Mouse (Mus musculus): ENCODE data around the gene Fuz. TPM values are rescaled to one million over a fixed set of nuclear protein-coding genes. Genes with fewer than 3 reads are reported as not detected.

Gene Fuz
- polyA plus RNA-seq, 2 experiments, result 21.7 to 48.7 TPM

GRCm38 (mm10) chr7:44852259-44853027 lies 43.4 kb upstream of the Fuz start:
- H3K4me2 ChIP-seq (replicated peaks; ENCODE audit: low read depth, low read length, severe bottlenecking), result no peak overlapping the region
- no peak overlapping the region for H3K27ac ChIP-seq (replicated peaks; ENCODE audit: low read depth, low read length)
- H3K9ac ChIP-seq (ENCODE audit: low read depth, low read length, severe bottlenecking), result no peak overlapping the region
- 92% methylated on average over 34 of the region's 36 CpGs for WGBS
- TF ChIP-seq POLR2A (IDR thresholded peaks at IDR 0.05; ENCODE audit: borderline replicate concordance, extremely low read depth, insufficient read depth, insufficient read length), result no peak
- no peaks in the 10 kb centered on the region for H3K9me3 ChIP-seq (ENCODE audit: control insufficient read depth, low read length)
- peaks cover 16% of the 10 kb centered on the region for H3K36me3 ChIP-seq (ENCODE audit: control insufficient read depth, insufficient read depth, low read length)
- DNase-seq (ENCODE audit: low spot score), result no peak
- peaks cover 28% of the 10 kb centered on the region for H3K4me1 ChIP-seq (ENCODE audit: control insufficient read depth, insufficient read depth, low read length)
- no peak for ATAC-seq (ENCODE audit: low FRiP score, low read depth)
- no peaks in the 10 kb centered on the region for H3K27me3 ChIP-seq (ENCODE audit: control insufficient read depth, insufficient read depth, low read length)
- H3K4me3 ChIP-seq (replicated peaks; ENCODE audit: low read length), result no peak overlapping the region

DNA sequence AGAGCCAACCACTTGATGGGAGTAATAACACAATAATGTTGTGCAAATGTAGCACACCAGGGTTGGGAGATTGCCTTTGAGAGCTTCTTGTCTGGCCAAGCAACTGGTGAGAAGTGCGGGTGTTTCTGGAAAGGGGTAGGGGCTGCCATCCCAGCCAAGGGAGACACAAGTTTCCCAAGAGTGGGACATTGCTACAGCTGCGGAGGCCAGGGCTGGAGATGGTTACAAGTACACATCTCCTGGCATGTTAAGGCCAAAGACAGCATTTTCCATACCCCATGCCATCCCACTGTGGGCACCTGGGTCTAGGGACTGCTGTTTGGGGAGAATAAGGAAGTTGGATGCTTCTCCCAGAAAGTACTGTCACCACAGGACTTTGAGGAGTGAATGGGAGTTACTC lies 42.8 kb upstream of the Fuz start:
- H3K27ac ChIP-seq (replicated peaks; ENCODE audit: low read depth, low read length), result no peak overlapping the region
- peaks cover 16% of the 10 kb centered on the region for H3K36me3 ChIP-seq (ENCODE audit: control insufficient read depth, insufficient read depth, low read length)
- no peak overlapping the region for H3K4me2 ChIP-seq (replicated peaks; ENCODE audit: low read depth, low read length, severe bottlenecking)
- no peaks in the 10 kb centered on the region for H3K27me3 ChIP-seq (ENCODE audit: control insufficient read depth, insufficient read depth, low read length)
- DNase-seq (ENCODE audit: low spot score), result no peak
- H3K4me3 ChIP-seq (replicated peaks; ENCODE audit: low read length), result no peak overlapping the region
- H3K4me1 ChIP-seq (ENCODE audit: control insufficient read depth, insufficient read depth, low read length), result peaks cover 27% of the 10 kb centered on the region
- no peak overlapping the region for H3K9ac ChIP-seq (ENCODE audit: low read depth, low read length, severe bottlenecking)
- TF ChIP-seq POLR2A (IDR thresholded peaks at IDR 0.05; ENCODE audit: borderline replicate concordance, extremely low read depth, insufficient read depth, insufficient read length), result no peak
- H3K9me3 ChIP-seq (ENCODE audit: control insufficient read depth, low read length), result no peaks in the 10 kb centered on the region
- ATAC-seq (ENCODE audit: low FRiP score, low read depth), result no peak
- 95% methylated on average over 2 of the region's 2 CpGs for WGBS

- Histone ChIP-seq H3K4me1 (ENCODE audit: control insufficient read depth, insufficient read depth, low read length) (peaks cover 27% of the 10 kb centered on the region), H3K4me2 (replicated peaks; ENCODE audit: low read depth, low read length, severe bottlenecking) (peak overlapping the region; percentile 95), H3K27me3 (ENCODE audit: control insufficient read depth, insufficient read depth, low read length) (no peaks in the 10 kb centered on the region), H3K27ac (replicated peaks; ENCODE audit: low read depth, low read length) (peak overlapping the region; percentile 84), H3K4me3 (replicated peaks; ENCODE audit: low read length) (peak overlapping the region; percentile 51), H3K36me3 (ENCODE audit: control insufficient read depth, insufficient read depth, low read length) (peaks cover 16% of the 10 kb centered on the region), H3K9me3 (ENCODE audit: control insufficient read depth, low read length) (no peaks in the 10 kb centered on the region), H3K9ac (ENCODE audit: low read depth, low read length, severe bottlenecking) (peak overlapping the region; percentile 54)
- TF ChIP-seq POLR2A (IDR thresholded peaks at IDR 0.05; ENCODE audit: borderline replicate concordance, extremely low read depth, insufficient read depth, insufficient read length), result no peak
- WGBS, result 31% methylated on average over 26 of the region's 26 CpGs
- no peak for ATAC-seq (ENCODE audit: low FRiP score, low read depth)
- no peak for DNase-seq (ENCODE audit: low spot score)
Measured at GRCm38 (mm10) chr7:44853596-44854355, 42.1 kb upstream of the Fuz start.

DNA sequence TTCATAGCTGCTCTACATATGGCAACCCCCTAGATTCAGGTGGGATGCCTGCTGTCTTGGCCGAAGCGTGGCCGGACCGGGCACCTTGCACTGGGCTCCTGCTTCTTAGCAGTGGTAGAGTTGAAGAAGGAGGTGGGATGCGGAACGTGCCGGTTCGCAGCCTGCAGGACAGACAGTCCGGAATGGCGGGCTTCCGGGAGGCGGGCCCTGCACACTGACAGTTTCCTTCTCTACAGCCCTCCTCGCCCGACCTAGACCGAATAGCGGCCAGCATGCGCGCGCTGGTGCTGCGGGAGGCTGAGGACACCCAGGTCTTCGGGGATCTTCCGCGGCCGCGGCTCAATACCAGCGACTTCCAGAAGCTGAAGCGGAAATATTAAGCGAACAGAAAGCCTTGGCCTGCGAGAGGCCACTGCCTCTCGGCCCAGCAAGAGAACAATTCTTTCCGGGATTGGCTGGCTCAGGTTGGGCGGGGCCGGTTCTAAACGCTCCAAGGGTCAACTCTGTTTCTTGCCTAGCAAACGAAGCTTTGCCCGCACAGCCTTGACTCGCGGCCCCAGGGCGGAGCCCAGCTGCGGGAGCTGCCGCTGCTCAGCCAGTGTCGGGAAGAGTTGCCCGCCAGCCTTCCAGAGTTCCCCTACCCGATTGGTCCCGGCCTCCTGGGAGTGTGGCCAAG lies 41.4 kb upstream of the Fuz start:
- peak overlapping the region; percentile 51 for H3K4me3 ChIP-seq (replicated peaks; ENCODE audit: low read length)
- H3K4me2 ChIP-seq (replicated peaks; ENCODE audit: low read depth, low read length, severe bottlenecking), result peak overlapping the region; percentile 95
- peak; percentile 17; the same call in 1 of the 2 replicates for ATAC-seq (ENCODE audit: low FRiP score, low read depth)
- H3K27me3 ChIP-seq (ENCODE audit: control insufficient read depth, insufficient read depth, low read length), result no peaks in the 10 kb centered on the region
- H3K9me3 ChIP-seq (ENCODE audit: control insufficient read depth, low read length), result no peaks in the 10 kb centered on the region
- peak overlapping the region; percentile 54 for H3K9ac ChIP-seq (ENCODE audit: low read depth, low read length, severe bottlenecking)
- H3K4me1 ChIP-seq (ENCODE audit: control insufficient read depth, insufficient read depth, low read length), result peaks cover 27% of the 10 kb centered on the region
- 2% methylated on average over 45 of the region's 45 CpGs for WGBS
- peaks cover 16% of the 10 kb centered on the region for H3K36me3 ChIP-seq (ENCODE audit: control insufficient read depth, insufficient read depth, low read length)
- peak overlapping the region; percentile 84 for H3K27ac ChIP-seq (replicated peaks; ENCODE audit: low read depth, low read length)
- peak; percentile 76 for DNase-seq (ENCODE audit: low spot score)
- TF ChIP-seq POLR2A (IDR thresholded peaks at IDR 0.05; ENCODE audit: borderline replicate concordance, extremely low read depth, insufficient read depth, insufficient read length), result peak; percentile 53; the same call in 1 of the 2 replicates

- Histone ChIP-seq H3K9ac (ENCODE audit: low read depth, low read length, severe bottlenecking) (peak overlapping the region; percentile 54), H3K36me3 (ENCODE audit: control insufficient read depth, insufficient read depth, low read length) (peaks cover 16% of the 10 kb centered on the region), H3K27ac (replicated peaks; ENCODE audit: low read depth, low read length) (peak overlapping the region; percentile 84), H3K4me1 (ENCODE audit: control insufficient read depth, insufficient read depth, low read length) (peaks cover 27% of the 10 kb centered on the region), H3K9me3 (ENCODE audit: control insufficient read depth, low read length) (no peaks in the 10 kb centered on the region), H3K4me3 (replicated peaks; ENCODE audit: low read length) (peak overlapping the region; percentile 51), H3K4me2 (replicated peaks; ENCODE audit: low read depth, low read length, severe bottlenecking) (peak overlapping the region; percentile 95), H3K27me3 (ENCODE audit: control insufficient read depth, insufficient read depth, low read length) (no peaks in the 10 kb centered on the region)
- no peak for TF ChIP-seq POLR2A (IDR thresholded peaks at IDR 0.05; ENCODE audit: borderline replicate concordance, extremely low read depth, insufficient read depth, insufficient read length)
- ATAC-seq (ENCODE audit: low FRiP score, low read depth) (no peak), DNase-seq (ENCODE audit: low spot score) (no peak)
- WGBS, result 47% methylated on average over 10 of the region's 10 CpGs
Measured at GRCm38 (mm10) chr7:44855036-44855435, 40.8 kb upstream of the Fuz start.
